Mouse (Mus musculus) midbrain, embryonic 11.5 days (tissue): Measurements from ENCODE around the gene Cacna1s. TPM values are rescaled to one million over a fixed set of nuclear protein-coding genes. Genes with fewer than 3 reads are reported as not detected.

Experiments used
- ATAC-seq: fragments of 200-750 bp; cut with Nextera tagmentation; 2 replicates; pipeline ENCODE4 v1.8.0; 2017; ENCODE audit warnings: moderate TSS enrichment, moderate library complexity; ENCODE audit not compliant: low FRiP score
- DNase-seq: peaks from one replicate; pipeline ENCODE4 v3.0.0; 2015; ENCODE audit warnings: low spot score; ENCODE audit errors: missing footprints
- H3K27ac ChIP-seq: fragments of 300-500 bp; sonication (generic); 2 replicates; pipeline ENCODE4 v1.5.1; 2014; ENCODE audit warnings: low read depth, low read length
- H3K27me3 ChIP-seq: fragments of 300-500 bp; sonication (generic); 2 replicates; pipeline ENCODE4 v1.6.1; 2014; ENCODE audit warnings: mild to moderate bottlenecking, low read length, moderate library complexity, mixed read lengths; ENCODE audit not compliant: control insufficient read depth, insufficient read depth
- H3K36me3 ChIP-seq: fragments of 300-500 bp; sonication (generic); 2 replicates; pipeline ENCODE4 v1.6.1; 2014; ENCODE audit warnings: mild to moderate bottlenecking, low read length, moderate library complexity, mixed read lengths; ENCODE audit not compliant: control insufficient read depth, insufficient read depth
- H3K4me1 ChIP-seq: fragments of 300-500 bp; sonication (generic); 2 replicates; pipeline ENCODE4 v1.6.1; 2014; ENCODE audit warnings: low read length; ENCODE audit not compliant: control insufficient read depth, insufficient read depth
- H3K4me2 ChIP-seq: fragments of 300-500 bp; sonication (generic); 2 replicates; pipeline ENCODE4 v1.6.1; 2014; ENCODE audit warnings: mild to moderate bottlenecking, moderate library complexity
- H3K4me3 ChIP-seq: fragments of 300-500 bp; sonication (generic); 2 replicates; pipeline ENCODE4 v1.5.1; 2014; ENCODE audit warnings: low read depth, low read length
- H3K9ac ChIP-seq: fragments of 300-500 bp; sonication (generic); 2 replicates; pipeline ENCODE4 v1.6.1; 2014; ENCODE audit warnings: low read length
- H3K9me3 ChIP-seq: fragments of 300-500 bp; sonication (generic); 2 replicates; pipeline ENCODE4 v1.6.1; 2016; ENCODE audit warnings: low read length; ENCODE audit not compliant: control insufficient read depth
- whole genome bisulfite sequencing: fragments of 180-500 bp; shearing (Covaris S2); extraction: QIAGEN DNeasy Blood & Tissue Kit; methylation state at CpG from one replicate; pipeline ENCODE4 v1.1.7; 2014; 5-methylcytosine and 5-hydroxymethylcytosine counted together
- polyA plus RNA-seq: library from polyadenylated mRNA; unstranded; fragments of >200 nt; fragmentation: Nextera tagmentation; extraction: Ambion mirVana; gene quantifications from 2 replicates; pipeline ENCODE4 v1.2.1, GENCODE M21; 2014

Gene Cacna1s
- polyA plus RNA-seq, 1 experiment from 2014 or later: 0.23 TPM

- Histone ChIP-seq H3K9ac (no peak overlapping the region), H3K27ac (no peak overlapping the region), H3K9me3 (no peaks in the 10 kb centered on the region), H3K4me3 (no peak overlapping the region), H3K27me3 (peaks cover 7% of the 10 kb centered on the region; the same call in 1 of the 2 replicates), H3K4me1 (peaks cover 62% of the 10 kb centered on the region), H3K36me3 (no peaks in the 10 kb centered on the region), H3K4me2 (no peak overlapping the region)
- ATAC-seq: no peak
- DNase-seq: no peak
- WGBS: 37% methylated on average over 4 of the region's 4 CpGs
Measured at GRCm38 (mm10) chr1:136136547-136136946, 84.0 kb downstream of the Cacna1s start.

- Histone ChIP-seq H3K4me1 (peaks cover 61% of the 10 kb centered on the region), H3K36me3 (no peaks in the 10 kb centered on the region), H3K4me2 (no peak overlapping the region), H3K9ac (no peak overlapping the region; the same call in 1 of the 2 replicates), H3K27ac (peak overlapping the region; percentile 25; the same call in 1 of the 2 replicates), H3K27me3 (peaks cover 7% of the 10 kb centered on the region; the same call in 1 of the 2 replicates), H3K4me3 (no peak overlapping the region; the same call in 1 of the 2 replicates), H3K9me3 (no peaks in the 10 kb centered on the region)
- WGBS: 19% methylated on average over 7 of the region's 7 CpGs
- DNase-seq (no peak), ATAC-seq (no peak)
Measured at GRCm38 (mm10) chr1:136137071-136137531, 84.6 kb downstream of the Cacna1s start.

GRCm38 (mm10) chr1:136137575-136137974, 85.0 kb downstream of the Cacna1s start:
- Histone ChIP-seq H3K4me3 (no peak overlapping the region; the same call in 1 of the 2 replicates), H3K27ac (peak overlapping the region; percentile 25; the same call in 1 of the 2 replicates), H3K36me3 (no peaks in the 10 kb centered on the region), H3K4me2 (no peak overlapping the region), H3K27me3 (peaks cover 5% of the 10 kb centered on the region; the same call in 1 of the 2 replicates), H3K9me3 (no peaks in the 10 kb centered on the region), H3K4me1 (peaks cover 61% of the 10 kb centered on the region), H3K9ac (no peak overlapping the region; the same call in 1 of the 2 replicates)
- 7% methylated on average over 4 of the region's 4 CpGs for WGBS
- ATAC-seq (no peak), DNase-seq (peak; percentile 92)

GRCm38 (mm10) chr1:136138191-136138830, 85.8 kb downstream of the Cacna1s start:
- Histone ChIP-seq H3K36me3 (no peaks in the 10 kb centered on the region), H3K27ac (no peak overlapping the region), H3K4me1 (peaks cover 61% of the 10 kb centered on the region), H3K9ac (no peak overlapping the region), H3K9me3 (no peaks in the 10 kb centered on the region), H3K4me2 (no peak overlapping the region), H3K4me3 (no peak overlapping the region), H3K27me3 (peaks cover 2% of the 10 kb centered on the region; the same call in 1 of the 2 replicates)
- DNase-seq (no peak), ATAC-seq (no peak)
- 35% methylated on average over 10 of the region's 10 CpGs for WGBS

GRCm38 (mm10) chr1:136139990-136140640, 87.6 kb downstream of the Cacna1s start:
- Histone ChIP-seq H3K4me1 (peaks cover 62% of the 10 kb centered on the region), H3K27ac (peak overlapping the region; percentile 63)
- WGBS: under 1% methylated on average over 32 of the region's 32 CpGs

GRCm38 (mm10) chr1:136141176-136141950, 88.8 kb downstream of the Cacna1s start:
- 85% methylated on average over 11 of the region's 11 CpGs for WGBS
- Histone ChIP-seq H3K27ac (no peak overlapping the region), H3K9ac (no peak overlapping the region), H3K4me1 (peaks cover 62% of the 10 kb centered on the region), H3K4me2 (no peak overlapping the region), H3K36me3 (no peaks in the 10 kb centered on the region), H3K4me3 (no peak overlapping the region), H3K9me3 (no peaks in the 10 kb centered on the region), H3K27me3 (no peaks in the 10 kb centered on the region; the same call in 1 of the 2 replicates)
- no peak for DNase-seq
- ATAC-seq: no peak

More at GRCm38 (mm10) chr1:136139990-136140640, 87.6 kb downstream of the Cacna1s start:
- DNase-seq: peak; percentile 96
- H3K9ac ChIP-seq: peak overlapping the region; percentile 81
- no peaks in the 10 kb centered on the region for H3K9me3 ChIP-seq
- ATAC-seq: peak; percentile 45
- H3K27me3 ChIP-seq: no peaks in the 10 kb centered on the region; the same call in 1 of the 2 replicates
- no peaks in the 10 kb centered on the region for H3K36me3 ChIP-seq
- H3K4me2 ChIP-seq: peak overlapping the region; percentile 87
- peak overlapping the region; percentile 47 for H3K4me3 ChIP-seq

GRCm38 (mm10) chr1:136142336-136142735, 89.8 kb downstream of the Cacna1s start:
- no peaks in the 10 kb centered on the region for H3K36me3 ChIP-seq
- no peak for DNase-seq
- no peak overlapping the region for H3K4me2 ChIP-seq
- peak; percentile 75 for ATAC-seq
- H3K4me1 ChIP-seq: peaks cover 52% of the 10 kb centered on the region
- no peak overlapping the region for H3K9ac ChIP-seq
- no peaks in the 10 kb centered on the region for H3K9me3 ChIP-seq
- 49% methylated on average over 6 of the region's 6 CpGs for WGBS
- no peak overlapping the region for H3K27ac ChIP-seq
- H3K4me3 ChIP-seq: no peak overlapping the region
- no peaks in the 10 kb centered on the region; the same call in 1 of the 2 replicates for H3K27me3 ChIP-seq

- Histone ChIP-seq H3K9me3 (no peaks in the 10 kb centered on the region), H3K4me2 (no peak overlapping the region), H3K27ac (no peak overlapping the region), H3K36me3 (peaks cover 3% of the 10 kb centered on the region; the same call in 1 of the 2 replicates), H3K4me3 (no peak overlapping the region), H3K27me3 (no peaks in the 10 kb centered on the region; the same call in 1 of the 2 replicates), H3K9ac (no peak overlapping the region), H3K4me1 (peaks cover 40% of the 10 kb centered on the region)
- DNase-seq (no peak), ATAC-seq (peak; percentile 9; the same call in 1 of the 2 replicates)
- 64% methylated on average over 10 of the region's 10 CpGs for WGBS
Measured at GRCm38 (mm10) chr1:136143514-136143913, 91.0 kb downstream of the Cacna1s start.
